Mouse (Mus musculus) monocyte, adult 59 days (primary cell): Measurements from ENCODE around the gene Qdpr. TPM values are rescaled to one million over a fixed set of nuclear protein-coding genes. Genes with fewer than 3 reads are reported as not detected.

Source experiments
- total RNA-seq, 2 experiments: library from RNA; stranded (reverse); gene quantifications; one replicate each; pipeline ENCODE4 v1.2.4; 2023

Gene Qdpr
- total RNA-seq, result 10 to 100 TPM; 34.6 to 38.9 TPM

GRCm38 (mm10) chr5:45449831-45450716, at the start of gene Qdpr:
Gene Qdpr, minus strand, starts transcription at chr5:45450236.

GRCm38 (mm10) chr5:45493191-45494092, 43.4 kb upstream of the Qdpr start, which contains the start of gene Lap3:
Gene Lap3, plus strand, starts transcription at chr5:45493374.

GRCm38 (mm10) chr5:45453451-45453850, 3.4 kb upstream of the Qdpr start, which contains the start of gene Clrn2:
Gene Clrn2, plus strand, starts transcription at chr5:45453751.

Other genes with a start within 250 kb of the Qdpr start
- gene Clrn2, start 3.5 kb upstream of the Qdpr start, total RNA-seq, result not detected
- 100 to 1,000 TPM in 1 of 2 experiments, 10 to 100 TPM in 1; 97.1 to 116 TPM for gene Lap3, start 43.1 kb upstream of the Qdpr start, total RNA-seq
- 10 to 100 TPM; 80.3 to 81.7 TPM for gene Med28, start 70.0 kb upstream of the Qdpr start, total RNA-seq
- gene Fam184b, start 189.4 kb upstream of the Qdpr start, total RNA-seq, result not detected
- gene Ncapg, start 219.7 kb upstream of the Qdpr start, total RNA-seq, result 1 to 10 TPM; 1.7 TPM